Mouse (Mus musculus) midbrain, embryonic 12.5 days (tissue): Measurements from ENCODE around the gene Gm16181. TPM values are rescaled to one million over a fixed set of nuclear protein-coding genes. Genes with fewer than 3 reads are reported as not detected.

Source experiments
- ATAC-seq: fragments of 200-750 bp; cut with Nextera tagmentation; 2 replicates; pipeline ENCODE4 v1.8.0; 2017; ENCODE audit warnings: low read depth, moderate TSS enrichment, moderate library complexity; ENCODE audit not compliant: low FRiP score
- H3K27ac ChIP-seq: fragments of 300-500 bp; sonication (generic); replicated peaks from 2 replicates; pipeline ENCODE4 v1.5.1; 2016; ENCODE audit warnings: mild to moderate bottlenecking
- H3K27me3 ChIP-seq: fragments of 300-500 bp; sonication (generic); 2 replicates; pipeline ENCODE4 v1.6.1; 2016; ENCODE audit warnings: mild to moderate bottlenecking
- H3K36me3 ChIP-seq: fragments of 300-500 bp; sonication (generic); 2 replicates; pipeline ENCODE4 v1.6.1; 2016
- H3K4me1 ChIP-seq: fragments of 300-500 bp; sonication (generic); 2 replicates; pipeline ENCODE4 v1.6.1; 2016
- H3K4me2 ChIP-seq: fragments of 300-500 bp; sonication (generic); replicated peaks from 2 replicates; pipeline ENCODE4 v1.6.1; 2016; ENCODE audit warnings: mild to moderate bottlenecking, moderate library complexity
- H3K4me3 ChIP-seq: fragments of 300-500 bp; sonication (generic); 2 replicates; pipeline ENCODE4 v1.5.1; 2016; ENCODE audit warnings: mild to moderate bottlenecking
- H3K9ac ChIP-seq: fragments of 300-500 bp; sonication (generic); replicated peaks from 2 replicates; pipeline ENCODE4 v1.6.1; 2016; ENCODE audit warnings: mild to moderate bottlenecking, moderate library complexity
- H3K9me3 ChIP-seq: fragments of 300-500 bp; sonication (generic); 2 replicates; pipeline ENCODE4 v1.6.1; 2016; ENCODE audit warnings: mild to moderate bottlenecking
- WGBS: fragments of 180-500 bp; shearing (Covaris S2); methylation state at CpG from one replicate; pipeline ENCODE4 v1.1.7; 2016; 5-methylcytosine and 5-hydroxymethylcytosine counted together
- polyA plus RNA-seq: library from polyadenylated mRNA; unstranded; fragments of >200 nt; fragmentation: Nextera tagmentation; extraction: Ambion mirVana; gene quantifications from 2 replicates; pipeline ENCODE4 v1.2.1, GENCODE M21; 2016

Gene Gm16181
- polyA plus RNA-seq = 0.38 TPM in 1 of 2 replicates, not detected in the other

DNA sequence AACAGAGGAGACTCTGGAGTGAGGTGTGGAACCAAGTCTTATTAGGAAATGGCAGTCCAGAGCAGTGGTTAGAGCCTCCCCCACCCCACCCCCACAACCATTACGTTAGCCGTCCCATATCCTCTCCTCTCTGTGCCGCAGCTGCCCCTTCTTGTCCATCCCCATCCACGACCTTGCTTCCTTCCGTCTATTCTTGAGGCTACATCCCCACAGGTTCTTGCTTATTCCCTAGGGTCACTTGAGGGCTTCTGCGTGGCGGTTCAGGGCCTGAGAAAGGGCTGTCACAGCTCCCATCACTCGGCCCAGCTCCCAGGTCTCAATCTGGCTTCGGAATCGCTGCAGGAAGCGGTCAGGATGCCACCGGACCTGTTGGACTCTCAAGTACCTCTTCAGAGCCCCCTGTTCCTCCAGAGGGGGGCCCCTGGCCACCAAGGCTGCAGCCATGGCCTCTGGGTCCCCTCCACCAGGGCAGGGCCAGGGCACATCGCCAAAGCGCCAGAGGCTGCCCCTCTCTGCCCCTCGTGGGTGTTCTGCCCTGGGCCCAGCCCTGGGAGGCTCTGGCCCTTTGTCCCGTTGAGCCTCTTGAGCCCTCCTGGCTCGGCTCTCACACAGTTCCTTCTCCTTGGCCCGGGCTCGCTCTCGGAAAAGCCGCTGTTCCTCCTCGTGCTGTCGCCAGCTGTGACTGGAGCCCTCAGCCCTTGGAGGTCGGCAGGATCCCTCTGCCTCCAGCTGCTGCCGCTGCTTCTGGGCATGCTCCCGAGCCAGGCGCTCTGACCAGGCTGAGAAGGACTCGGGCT lies at the start of gene Gm16181:
TSS of gene Gm16181 (plus strand) at position 679 of the 797 bp plus-strand sequence.
- H3K4me1 ChIP-seq = no peaks in the 10 kb centered on the region
- H3K36me3 ChIP-seq = peaks cover 35% of the 10 kb centered on the region
- no peaks in the 10 kb centered on the region for H3K9me3 ChIP-seq
- H3K4me3 ChIP-seq = no peak within 1 kb of the TSS
- 77% methylated on average over 28 of the region's 28 CpGs for WGBS
- H3K27ac ChIP-seq = peak within 1 kb of the TSS; percentile 7; the same call in 1 of the 2 replicates
- ATAC-seq = no peak
- no peak within 1 kb of the TSS for H3K4me2 ChIP-seq
- H3K27me3 ChIP-seq = no peaks in the 10 kb centered on the region
- no peak within 1 kb of the TSS for H3K9ac ChIP-seq

DNA sequence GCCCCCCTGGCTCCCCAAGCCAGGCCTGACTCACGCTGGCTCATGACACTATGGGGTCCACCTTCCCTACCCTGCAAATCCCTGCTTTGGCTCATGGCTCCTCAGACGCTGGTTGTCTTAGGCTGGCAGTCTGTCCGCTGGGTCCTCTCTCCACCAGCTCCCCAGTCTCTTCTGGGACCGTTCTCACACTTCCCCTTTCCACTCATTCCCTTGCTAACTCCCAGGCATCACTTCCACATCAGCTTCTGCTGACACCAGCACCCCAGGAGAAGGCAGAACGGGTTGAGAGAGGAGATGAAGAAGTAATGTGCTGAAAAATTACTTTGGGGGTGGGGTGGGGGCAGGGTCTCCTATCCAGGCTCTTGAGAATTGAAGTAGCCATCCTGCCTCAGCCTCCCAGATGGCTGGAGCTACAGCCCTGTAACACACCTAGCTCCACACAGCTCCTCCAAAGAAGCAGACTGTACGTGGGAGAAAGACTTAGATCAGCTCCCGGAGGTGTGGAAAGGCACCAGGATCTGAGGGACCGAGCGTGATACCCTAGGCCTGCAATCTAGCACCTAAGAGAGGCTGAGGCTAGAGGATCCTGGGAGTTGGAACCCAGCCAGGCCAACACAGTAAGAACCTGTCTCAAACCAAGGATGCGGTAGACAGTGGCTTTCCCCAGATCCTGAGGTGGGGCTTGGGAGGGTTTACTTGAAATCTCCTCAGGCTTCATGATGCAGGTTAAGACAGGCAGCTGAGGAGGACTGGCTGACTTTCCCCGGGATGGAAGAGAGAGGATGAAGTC lies 48.0 kb upstream of the Gm16181 start:
- no peak overlapping the region for H3K4me3 ChIP-seq
- no peak for ATAC-seq
- H3K4me2 ChIP-seq = no peak overlapping the region
- H3K9ac ChIP-seq = no peak overlapping the region; the same call in 1 of the 2 replicates
- 78% methylated on average over 11 of the region's 11 CpGs for WGBS
- H3K9me3 ChIP-seq = no peaks in the 10 kb centered on the region
- H3K27ac ChIP-seq = no peak overlapping the region
- 0 out of 2 replicates have a peak, but pooled peaks cover 2% of the 10 kb centered on the region for H3K4me1 ChIP-seq
- no peaks in the 10 kb centered on the region for H3K36me3 ChIP-seq
- H3K27me3 ChIP-seq = no peaks in the 10 kb centered on the region

DNA sequence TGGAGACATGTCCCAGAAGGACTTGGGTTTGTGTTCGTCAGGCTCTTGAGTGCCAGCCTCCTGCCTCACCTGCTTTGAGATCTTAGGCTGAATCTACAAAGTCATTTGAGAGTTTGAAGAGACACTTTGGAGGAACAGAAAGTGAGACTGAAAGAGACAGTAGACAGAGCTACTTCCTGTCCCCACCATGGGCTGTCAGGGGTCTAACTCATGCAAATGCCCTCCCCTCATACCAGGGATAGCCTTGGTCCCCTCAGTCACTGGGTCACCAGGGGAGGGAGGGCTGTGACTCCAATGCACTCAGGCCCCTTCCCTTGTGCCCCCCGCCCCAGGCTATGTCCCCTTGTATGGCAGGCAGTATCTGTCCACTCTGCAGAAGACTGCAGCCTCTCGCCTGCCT lies 47.3 kb upstream of the Gm16181 start:
- Histone ChIP-seq H3K4me3 (no peak overlapping the region), H3K9me3 (no peaks in the 10 kb centered on the region), H3K4me1 (0 out of 2 replicates have a peak, but pooled peaks cover 2% of the 10 kb centered on the region), H3K36me3 (no peaks in the 10 kb centered on the region), H3K4me2 (no peak overlapping the region), H3K27ac (no peak overlapping the region), H3K27me3 (no peaks in the 10 kb centered on the region), H3K9ac (0 out of 2 replicates have a peak overlapping the region, but pooled peaks have one; percentile 20)
- ATAC-seq = no peak
- 80% methylated on average over 3 of the region's 3 CpGs for WGBS

DNA sequence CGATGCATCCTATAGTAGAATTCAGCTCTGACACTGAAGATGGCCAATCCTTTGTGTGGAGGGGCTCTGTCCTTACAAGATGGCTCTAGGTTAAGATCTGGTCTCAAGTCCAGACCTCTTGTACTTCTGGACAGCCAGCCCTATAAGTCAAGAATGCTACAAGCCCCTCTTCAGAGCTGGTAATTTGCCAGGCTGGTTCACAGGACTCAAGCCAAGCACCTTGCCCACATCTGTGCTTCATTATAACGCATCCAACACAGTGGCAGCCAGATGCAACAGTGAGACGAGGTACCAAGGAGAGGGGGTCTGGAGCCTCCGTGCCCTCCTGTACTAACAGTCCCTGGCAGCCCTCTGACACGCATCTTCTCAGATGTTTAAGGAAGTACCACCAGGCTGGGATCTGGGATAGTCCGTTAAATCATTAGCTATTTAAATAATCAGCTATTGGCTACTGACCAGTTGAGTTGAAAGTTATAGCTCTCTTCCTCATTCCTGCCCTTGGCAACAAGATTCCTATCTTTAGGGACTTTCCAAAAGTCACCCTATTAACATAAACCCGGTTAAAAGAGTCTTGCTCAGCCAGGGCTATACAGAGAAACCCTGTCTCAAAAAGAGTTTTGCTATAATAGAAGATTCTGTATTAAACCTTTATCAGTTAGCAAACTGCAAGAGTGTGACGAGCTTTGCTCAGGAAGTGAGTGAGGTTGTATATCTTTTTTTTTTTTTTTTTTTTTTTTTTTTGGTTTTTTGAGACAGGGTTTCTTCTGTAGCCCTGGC lies 46.2 kb upstream of the Gm16181 start:
- 78% methylated on average over 8 of the region's 8 CpGs for WGBS
- ATAC-seq = no peak

DNA sequence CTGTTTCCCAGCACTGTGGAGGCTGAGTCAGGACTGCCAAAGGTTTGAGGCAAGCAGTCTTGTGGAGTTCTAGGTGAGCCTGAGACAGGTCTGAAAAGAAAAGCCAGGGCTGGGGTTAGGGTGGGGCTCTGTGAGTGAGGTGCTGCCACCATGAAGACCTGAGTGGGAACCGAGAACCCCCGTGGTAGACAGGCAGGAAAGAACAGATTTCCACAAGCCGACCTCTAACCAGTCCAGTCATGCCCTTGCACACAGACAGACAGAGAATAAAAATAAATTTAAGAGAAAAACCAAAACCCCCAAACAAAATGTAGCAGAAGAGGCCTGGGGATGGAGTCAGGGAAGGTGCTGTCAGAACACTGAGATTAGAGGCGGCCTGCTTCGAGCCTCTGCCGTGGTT lies 45.3 kb upstream of the Gm16181 start:
- Histone ChIP-seq H3K9me3 (no peaks in the 10 kb centered on the region), H3K36me3 (no peaks in the 10 kb centered on the region), H3K4me1 (no peaks in the 10 kb centered on the region), H3K27ac (no peak overlapping the region), H3K4me2 (no peak overlapping the region), H3K27me3 (no peaks in the 10 kb centered on the region), H3K4me3 (no peak overlapping the region), H3K9ac (no peak overlapping the region)
- no peak for ATAC-seq
- 69% methylated on average over 6 of the region's 6 CpGs for WGBS

More for the DNA sequence above, 46.2 kb upstream of the Gm16181 start:
- no peak overlapping the region for H3K4me3 ChIP-seq
- H3K27ac ChIP-seq = no peak overlapping the region
- H3K4me2 ChIP-seq = no peak overlapping the region
- no peaks in the 10 kb centered on the region for H3K9me3 ChIP-seq
- H3K4me1 ChIP-seq = no peaks in the 10 kb centered on the region
- H3K36me3 ChIP-seq = no peaks in the 10 kb centered on the region
- H3K9ac ChIP-seq = no peak overlapping the region
- H3K27me3 ChIP-seq = no peaks in the 10 kb centered on the region

DNA sequence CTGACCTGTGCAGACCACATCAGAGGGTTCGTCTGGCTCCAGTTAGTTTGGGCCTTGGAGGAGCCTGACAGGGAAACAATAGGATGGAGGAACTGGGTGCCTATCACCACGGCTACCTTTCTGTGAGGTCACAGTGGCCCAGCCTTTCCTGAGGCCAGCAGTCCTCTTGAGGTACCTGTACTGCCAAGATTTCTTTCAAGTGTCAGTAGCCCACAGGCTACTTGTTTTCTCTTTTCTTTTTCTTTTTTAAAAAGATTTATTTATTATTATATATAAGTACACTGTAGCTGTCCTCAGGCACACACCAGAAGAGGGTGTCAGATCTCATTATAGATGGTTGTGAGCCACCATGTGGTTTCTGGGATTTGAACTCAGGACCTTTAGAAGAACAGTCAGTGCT lies 44.7 kb upstream of the Gm16181 start, which contains the start of gene Aif1:
TSS of gene Aif1 (minus strand) at position 101 of the 400 bp plus-strand sequence.
- 23% methylated on average over 2 of the region's 2 CpGs for WGBS
- Histone ChIP-seq H3K27me3 (no peaks in the 10 kb centered on the region), H3K4me2 (no peak within 1 kb of the TSS), H3K36me3 (no peaks in the 10 kb centered on the region), H3K4me1 (no peaks in the 10 kb centered on the region), H3K4me3 (no peak within 1 kb of the TSS), H3K27ac (no peak within 1 kb of the TSS), H3K9ac (no peak within 1 kb of the TSS), H3K9me3 (no peaks in the 10 kb centered on the region)
- ATAC-seq = no peak

DNA sequence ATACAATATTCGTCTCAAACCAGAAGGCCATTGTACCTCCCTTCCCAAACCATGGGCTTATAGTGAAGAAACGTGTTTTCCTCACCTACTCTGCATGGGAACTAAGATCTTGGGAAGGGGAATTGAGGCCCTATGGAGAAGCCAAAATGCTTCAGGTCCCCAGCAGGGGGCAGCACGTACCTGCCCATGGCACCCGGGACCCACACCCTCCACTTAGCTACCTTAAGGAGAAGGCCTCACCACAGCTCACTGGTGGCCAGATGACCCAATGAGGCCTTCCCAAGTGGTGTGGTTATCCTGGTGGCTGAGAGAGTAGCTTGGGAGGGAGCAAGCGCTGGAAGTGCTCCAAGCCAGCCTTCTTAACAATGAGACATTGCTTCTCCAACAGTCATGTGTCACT lies 42.1 kb upstream of the Gm16181 start:
- Histone ChIP-seq H3K36me3 (no peaks in the 10 kb centered on the region), H3K9me3 (no peaks in the 10 kb centered on the region), H3K4me2 (no peak overlapping the region), H3K4me3 (no peak overlapping the region), H3K27me3 (no peaks in the 10 kb centered on the region), H3K4me1 (no peaks in the 10 kb centered on the region), H3K9ac (no peak overlapping the region), H3K27ac (no peak overlapping the region)
- ATAC-seq = 0 out of 2 replicates have a peak, but pooled peaks have one; percentile 16
- 19% methylated on average over 5 of the region's 5 CpGs for WGBS

DNA sequence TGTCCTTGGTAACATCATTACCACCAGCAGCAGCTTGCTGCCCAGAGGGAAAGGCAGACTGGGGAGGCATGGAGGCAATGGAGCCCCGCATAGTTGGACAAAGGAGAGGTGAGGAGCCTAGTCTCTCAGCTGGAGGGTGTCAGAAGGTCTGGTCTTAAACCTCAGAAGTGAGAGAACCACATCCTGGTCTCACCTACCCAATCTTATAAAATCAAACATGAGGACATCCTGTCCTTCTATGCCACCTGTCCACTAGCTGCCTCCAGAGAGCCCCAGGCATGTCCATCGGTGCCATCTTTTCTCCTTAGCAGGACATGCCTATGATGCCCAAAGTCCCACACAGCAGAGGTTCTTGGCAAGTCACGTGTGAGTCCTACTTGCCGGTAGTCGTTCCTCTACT lies 40.5 kb upstream of the Gm16181 start:
- no peak overlapping the region for H3K9ac ChIP-seq
- no peaks in the 10 kb centered on the region for H3K27me3 ChIP-seq
- no peaks in the 10 kb centered on the region for H3K9me3 ChIP-seq
- H3K4me1 ChIP-seq = no peaks in the 10 kb centered on the region
- no peak for ATAC-seq
- no peaks in the 10 kb centered on the region for H3K36me3 ChIP-seq
- no peak overlapping the region for H3K4me2 ChIP-seq
- WGBS = 90% methylated on average over 5 of the region's 5 CpGs
- no peak overlapping the region for H3K4me3 ChIP-seq
- H3K27ac ChIP-seq = no peak overlapping the region

DNA sequence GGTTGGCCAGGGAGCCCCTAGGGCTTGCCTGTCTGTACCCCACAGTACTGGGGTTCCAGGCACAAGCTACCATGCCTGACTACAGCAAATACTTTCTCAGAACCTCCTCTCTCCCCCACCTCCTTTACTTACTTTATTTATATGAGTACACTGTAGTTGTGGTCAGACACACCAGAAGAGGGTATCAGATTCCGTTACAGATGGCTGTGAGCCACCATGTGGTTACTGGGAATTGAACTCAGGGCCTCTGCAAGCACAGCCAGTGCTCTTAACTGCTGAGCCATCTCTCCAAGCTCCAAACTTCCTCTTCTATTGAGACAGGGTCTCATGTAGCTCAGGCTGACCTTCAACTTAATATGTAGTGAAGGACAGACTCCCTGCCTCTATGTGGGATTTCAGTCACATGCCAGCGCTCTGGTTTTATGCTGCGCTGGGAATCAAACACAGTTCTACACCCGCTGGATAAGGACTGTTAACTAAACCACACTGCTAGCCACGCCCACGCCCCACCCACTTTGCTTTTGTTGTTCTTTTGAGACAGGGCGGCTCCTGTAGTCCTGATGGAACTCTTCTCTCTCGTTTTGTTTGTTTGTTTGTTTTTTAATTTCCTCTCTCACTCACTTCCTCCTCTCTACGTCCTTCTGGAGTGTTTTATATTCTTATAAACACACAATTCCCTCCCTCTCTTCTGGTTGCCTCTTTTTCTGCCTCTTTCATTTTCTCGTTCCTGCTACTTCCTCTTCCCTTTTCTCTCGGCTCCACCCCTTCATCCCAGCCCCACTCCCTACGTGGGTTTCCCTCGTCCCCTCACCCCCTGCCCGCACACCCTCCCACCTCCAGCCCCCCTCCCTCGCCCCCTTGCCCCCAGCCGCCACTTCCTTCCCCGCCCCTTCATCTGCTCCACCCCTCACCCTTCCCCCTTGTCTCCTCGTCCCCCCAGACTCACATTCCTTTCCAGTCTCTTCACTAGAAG lies 34.7 kb upstream of the Gm16181 start:
- ATAC-seq = 0 out of 2 replicates have a peak, but pooled peaks have one; percentile 47
- Histone ChIP-seq H3K4me2 (peak overlapping the region; percentile 56), H3K9me3 (no peaks in the 10 kb centered on the region), H3K36me3 (no peaks in the 10 kb centered on the region), H3K27ac (peak overlapping the region; percentile 65), H3K4me3 (peak overlapping the region; percentile 35), H3K9ac (peak overlapping the region; percentile 39), H3K27me3 (no peaks in the 10 kb centered on the region), H3K4me1 (peaks cover 13% of the 10 kb centered on the region)
- 5% methylated on average over 17 of the region's 18 CpGs for WGBS

DNA sequence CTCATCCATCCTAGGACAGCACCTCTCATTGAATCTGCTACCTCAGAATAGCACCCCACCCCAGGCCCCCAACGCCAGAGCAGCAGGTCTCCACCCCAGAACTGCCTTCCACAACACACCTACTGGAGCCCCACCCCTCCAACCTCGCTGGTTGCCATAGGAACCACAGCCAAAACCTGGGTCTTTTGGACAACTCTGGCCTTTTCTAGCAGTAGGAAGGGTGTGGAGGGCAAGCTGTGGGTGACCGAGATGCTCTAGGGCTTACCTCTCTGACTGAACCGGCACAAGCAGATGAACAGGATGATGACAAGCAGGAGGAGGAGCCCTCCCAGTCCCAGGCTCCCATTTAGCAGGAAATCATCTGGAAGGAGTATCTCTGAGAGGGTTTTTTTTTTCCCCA lies 34.0 kb upstream of the Gm16181 start:
- Histone ChIP-seq H3K9ac (peak overlapping the region; percentile 39), H3K4me1 (peaks cover 13% of the 10 kb centered on the region), H3K36me3 (no peaks in the 10 kb centered on the region), H3K9me3 (no peaks in the 10 kb centered on the region), H3K4me3 (peak overlapping the region; percentile 35), H3K4me2 (peak overlapping the region; percentile 56), H3K27me3 (no peaks in the 10 kb centered on the region), H3K27ac (peak overlapping the region; percentile 65)
- 3% methylated on average over 4 of the region's 4 CpGs for WGBS
- no peak for ATAC-seq

DNA sequence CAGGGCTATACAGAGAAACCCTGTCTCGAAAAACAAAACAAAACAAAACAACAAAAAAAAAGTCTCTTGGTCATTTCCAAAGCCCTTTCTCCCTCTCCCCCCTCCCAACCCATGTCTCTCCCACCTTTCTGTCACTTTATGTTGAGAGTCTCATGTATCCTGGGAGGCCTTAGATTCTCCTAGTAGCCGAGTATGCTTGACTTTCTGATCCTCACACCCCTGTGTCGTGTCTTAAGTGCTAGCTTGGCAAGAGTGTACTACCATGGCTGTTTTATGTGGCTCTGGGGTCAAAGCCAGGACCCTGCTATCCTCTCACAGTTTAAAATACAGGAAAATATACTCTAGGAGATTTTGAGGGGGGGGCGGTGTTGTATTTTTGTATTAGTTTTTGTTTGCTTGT lies 33.3 kb upstream of the Gm16181 start:
- Histone ChIP-seq H3K4me2 (no peak overlapping the region), H3K27ac (no peak overlapping the region), H3K4me3 (no peak overlapping the region), H3K9me3 (no peaks in the 10 kb centered on the region), H3K4me1 (peaks cover 13% of the 10 kb centered on the region), H3K27me3 (no peaks in the 10 kb centered on the region), H3K36me3 (no peaks in the 10 kb centered on the region), H3K9ac (no peak overlapping the region)
- no peak for ATAC-seq
- WGBS = 79% methylated on average over 4 of the region's 4 CpGs
